Mouse (Mus musculus): Measurements from ENCODE around the gene Metap2. TPM values are rescaled to one million over a fixed set of nuclear protein-coding genes. Genes with fewer than 3 reads are reported as not detected.

Metap2 gene
- polyA plus RNA-seq, 1 experiment from 2014 or later, result 179 TPM

GRCm38 (mm10) chr10:93888935-93889578 is 7.8 kb downstream of the Metap2 start:
- WGBS, result under 1% methylated on average over 38 of the region's 38 CpGs
- H3K4me2 ChIP-seq, result peak overlapping the region; percentile 77
- peak; percentile 43 for ATAC-seq (ENCODE audit: insufficient read depth, low FRiP score, low read depth)
- peak overlapping the region; percentile 77 for H3K9ac ChIP-seq
- H3K4me3 ChIP-seq (replicated peaks), result peak overlapping the region; percentile 83
- peaks cover 12% of the 10 kb centered on the region for H3K36me3 ChIP-seq
- no peaks in the 10 kb centered on the region for H3K27me3 ChIP-seq (replicated peaks)
- H3K9me3 ChIP-seq, result no peaks in the 10 kb centered on the region
- H3K4me1 ChIP-seq, result peaks cover 5% of the 10 kb centered on the region
- peak overlapping the region; percentile 79 for H3K27ac ChIP-seq

GRCm38 (mm10) chr10:93888590-93888934 is 8.3 kb downstream of the Metap2 start:
- no peaks in the 10 kb centered on the region for H3K9me3 ChIP-seq
- peak overlapping the region; percentile 83 for H3K4me3 ChIP-seq (replicated peaks)
- H3K4me1 ChIP-seq, result peaks cover 5% of the 10 kb centered on the region
- ATAC-seq (ENCODE audit: insufficient read depth, low FRiP score, low read depth), result no peak
- H3K36me3 ChIP-seq, result peaks cover 12% of the 10 kb centered on the region
- H3K27ac ChIP-seq, result peak overlapping the region; percentile 79; the same call in 1 of the 2 replicates
- H3K27me3 ChIP-seq (replicated peaks), result no peaks in the 10 kb centered on the region
- peak overlapping the region; percentile 77 for H3K4me2 ChIP-seq
- WGBS, result 15% methylated on average over 10 of the region's 10 CpGs
- H3K9ac ChIP-seq, result peak overlapping the region; percentile 77

DNA sequence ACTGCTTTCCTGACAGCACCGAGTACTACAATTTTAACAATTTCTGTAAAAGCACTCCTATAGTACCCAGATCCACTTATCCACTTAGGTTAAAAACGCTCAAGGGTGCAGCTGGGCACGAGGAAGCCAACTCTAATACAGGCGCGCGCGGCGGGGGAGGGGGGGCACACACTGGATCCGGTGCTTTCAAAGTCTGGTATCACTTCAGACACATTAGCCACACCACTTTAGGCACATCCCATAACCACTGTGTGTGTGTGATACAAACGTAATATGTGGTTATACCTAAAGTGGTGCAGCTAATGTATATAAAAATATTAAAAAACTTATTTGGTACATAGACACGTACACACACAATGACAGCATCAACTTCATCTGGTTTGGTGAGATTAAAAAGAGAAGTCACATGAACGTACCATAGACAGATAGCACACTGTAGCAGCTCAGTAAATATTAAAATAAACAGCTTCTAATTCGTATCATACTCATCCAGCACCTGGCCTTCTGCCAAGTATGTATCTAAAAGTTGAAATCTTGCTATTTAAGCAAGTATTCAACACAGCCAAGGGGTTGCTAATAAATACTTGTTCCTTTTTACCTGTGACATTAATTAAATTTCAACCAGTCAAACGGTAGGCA is 10.9 kb downstream of the Metap2 start:
- no peak overlapping the region for H3K4me2 ChIP-seq
- no peak overlapping the region for H3K4me3 ChIP-seq (replicated peaks)
- no peaks in the 10 kb centered on the region for H3K9me3 ChIP-seq
- WGBS, result 85% methylated on average over 14 of the region's 14 CpGs
- H3K27ac ChIP-seq, result no peak overlapping the region
- H3K9ac ChIP-seq, result no peak overlapping the region
- peaks cover 20% of the 10 kb centered on the region for H3K36me3 ChIP-seq
- no peak for ATAC-seq (ENCODE audit: insufficient read depth, low FRiP score, low read depth)
- H3K4me1 ChIP-seq, result peaks cover 5% of the 10 kb centered on the region
- no peaks in the 10 kb centered on the region for H3K27me3 ChIP-seq (replicated peaks)

DNA sequence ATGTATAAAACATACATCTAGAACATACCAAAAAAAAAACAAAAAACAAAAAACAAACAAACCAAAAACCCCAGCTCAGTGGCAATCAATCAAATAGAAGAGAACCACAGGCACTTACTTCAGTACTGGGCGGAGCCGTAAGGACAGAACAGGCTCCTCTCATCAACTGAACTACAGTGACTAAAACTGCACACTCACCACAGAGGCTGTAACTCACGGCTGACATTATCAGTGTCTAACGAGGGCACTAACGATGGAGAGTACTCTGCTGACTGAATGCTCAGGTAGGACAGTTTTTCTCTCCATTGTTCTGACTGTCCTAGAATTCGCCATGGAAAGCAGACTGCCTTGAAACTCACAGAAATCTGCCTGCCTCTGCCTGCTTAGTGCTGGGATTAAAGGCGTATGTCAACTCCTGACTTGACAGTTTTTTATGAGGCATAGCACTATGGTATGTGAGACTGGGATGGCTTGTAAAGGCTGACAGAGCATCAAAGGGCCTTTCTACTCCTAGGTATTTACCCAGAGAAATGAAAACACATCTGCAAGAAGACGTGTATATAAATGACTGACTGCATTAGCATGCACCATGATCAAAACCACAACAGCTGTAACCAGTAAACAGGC is 14.0 kb downstream of the Metap2 start:
- Histone ChIP-seq H3K9ac (no peak overlapping the region), H3K27ac (no peak overlapping the region), H3K36me3 (peaks cover 26% of the 10 kb centered on the region), H3K4me2 (no peak overlapping the region), H3K4me1 (no peaks in the 10 kb centered on the region), H3K27me3 (replicated peaks) (no peaks in the 10 kb centered on the region), H3K4me3 (replicated peaks) (no peak overlapping the region), H3K9me3 (no peaks in the 10 kb centered on the region)
- 83% methylated on average over 8 of the region's 8 CpGs for WGBS
- peak; percentile 78; the same call in 1 of the 2 replicates for ATAC-seq (ENCODE audit: insufficient read depth, low FRiP score, low read depth)

DNA sequence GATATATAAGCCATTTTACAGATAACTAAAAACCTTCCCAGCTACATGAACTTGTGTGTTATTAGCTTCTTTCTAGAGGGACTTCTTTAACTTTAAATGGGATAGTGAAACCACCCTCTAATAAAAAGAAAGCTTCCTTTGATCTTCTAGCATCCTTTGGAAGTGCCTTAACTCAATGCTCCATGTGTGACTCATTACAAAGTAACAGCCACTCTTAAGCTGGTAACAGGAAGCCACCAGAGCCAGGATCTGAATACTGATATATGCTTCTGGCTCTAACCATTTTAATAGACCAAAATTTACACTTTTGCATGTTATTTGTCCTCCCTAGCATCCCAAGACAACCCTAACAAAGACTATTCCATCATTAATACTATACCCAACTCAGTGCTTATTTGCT is 15.0 kb downstream of the Metap2 start:
- peaks cover 27% of the 10 kb centered on the region for H3K36me3 ChIP-seq

DNA sequence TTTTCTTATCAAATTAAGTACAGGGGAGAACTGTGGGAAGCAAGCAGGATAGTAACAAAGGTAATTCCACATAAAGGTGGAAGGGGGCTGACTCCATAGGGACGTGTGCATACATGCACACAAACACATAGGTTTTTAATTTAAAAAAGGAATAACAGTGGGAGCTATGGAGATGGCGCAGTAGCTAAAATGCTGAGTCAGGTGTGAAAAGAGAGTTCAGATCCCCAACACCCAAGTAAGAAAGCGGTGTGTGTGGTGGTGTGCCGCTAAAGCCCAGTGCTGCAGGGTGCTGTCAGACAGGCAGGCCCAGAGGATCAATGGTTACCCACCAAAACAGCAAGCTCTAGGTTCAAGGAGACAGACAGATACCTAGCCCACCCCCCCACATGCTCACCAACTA is 18.2 kb downstream of the Metap2 start:
- ATAC-seq (ENCODE audit: insufficient read depth, low FRiP score, low read depth), result no peak
- H3K27me3 ChIP-seq (replicated peaks), result no peaks in the 10 kb centered on the region
- no peak overlapping the region for H3K4me3 ChIP-seq (replicated peaks)
- H3K4me1 ChIP-seq, result no peaks in the 10 kb centered on the region
- no peak overlapping the region for H3K9ac ChIP-seq
- no peak overlapping the region for H3K27ac ChIP-seq
- no peaks in the 10 kb centered on the region for H3K9me3 ChIP-seq
- WGBS, result 95% methylated on average over 4 of the region's 4 CpGs
- H3K36me3 ChIP-seq, result peaks cover 18% of the 10 kb centered on the region
- no peak overlapping the region for H3K4me2 ChIP-seq

More for the DNA sequence above, 15.0 kb downstream of the Metap2 start:
- ATAC-seq (ENCODE audit: insufficient read depth, low FRiP score, low read depth), result no peak
- Histone ChIP-seq H3K27ac (no peak overlapping the region), H3K4me1 (no peaks in the 10 kb centered on the region), H3K4me3 (replicated peaks) (no peak overlapping the region), H3K4me2 (no peak overlapping the region), H3K9me3 (no peaks in the 10 kb centered on the region), H3K9ac (no peak overlapping the region), H3K27me3 (replicated peaks) (no peaks in the 10 kb centered on the region)

DNA sequence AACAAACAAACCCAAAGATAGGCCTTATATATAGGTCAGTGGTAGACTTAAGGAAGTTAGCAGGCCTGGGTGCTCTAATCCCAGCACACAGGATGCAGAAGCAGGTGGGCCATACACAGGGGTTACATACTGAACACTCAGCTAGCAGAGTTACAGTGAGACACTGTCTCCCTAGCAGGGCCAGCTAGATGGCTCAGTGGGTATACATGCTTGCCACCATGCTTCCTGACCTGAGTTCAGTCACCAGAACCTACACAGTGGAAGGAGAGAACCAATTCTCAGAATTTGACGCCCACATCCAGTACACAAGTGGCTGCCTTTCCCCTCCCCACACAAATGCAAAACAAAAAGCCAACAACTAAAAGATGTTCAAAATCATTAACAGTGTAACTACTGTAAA is 20.1 kb downstream of the Metap2 start:
- H3K36me3 ChIP-seq, result peaks cover 10% of the 10 kb centered on the region
- 85% methylated on average over 1 of the region's 1 CpGs for WGBS
- ATAC-seq (ENCODE audit: insufficient read depth, low FRiP score, low read depth), result no peak

DNA sequence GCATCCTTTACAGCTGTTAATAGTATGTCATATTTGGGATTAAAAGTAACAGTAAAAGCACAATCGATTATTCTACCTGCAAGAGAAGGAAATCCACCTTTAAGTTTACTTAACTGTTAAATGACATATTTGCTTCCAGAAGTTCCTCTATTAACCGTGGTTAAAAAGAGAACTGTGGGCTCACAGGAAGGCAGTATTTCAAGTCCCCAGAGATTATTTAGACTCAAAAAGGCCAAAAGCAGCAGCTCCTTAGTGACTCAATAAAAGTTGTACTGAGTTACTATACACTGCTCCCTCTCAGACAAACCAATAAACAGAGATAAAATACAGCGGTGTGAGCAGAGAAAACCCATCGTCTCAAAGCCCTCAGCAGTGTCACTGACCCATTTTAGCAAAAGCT is 28.0 kb downstream of the Metap2 start:
- WGBS, result 84% methylated on average over 4 of the region's 4 CpGs

More for the DNA sequence above, 20.1 kb downstream of the Metap2 start:
- Histone ChIP-seq H3K27me3 (replicated peaks) (no peaks in the 10 kb centered on the region), H3K9me3 (no peaks in the 10 kb centered on the region), H3K4me3 (replicated peaks) (no peak overlapping the region), H3K9ac (no peak overlapping the region), H3K4me2 (no peak overlapping the region), H3K4me1 (no peaks in the 10 kb centered on the region), H3K27ac (no peak overlapping the region)

GRCm38 (mm10) chr10:93868401-93868800 is 28.5 kb downstream of the Metap2 start:
- H3K27me3 ChIP-seq (replicated peaks), result no peaks in the 10 kb centered on the region
- no peak overlapping the region for H3K4me2 ChIP-seq
- H3K9me3 ChIP-seq, result no peaks in the 10 kb centered on the region
- no peak overlapping the region for H3K27ac ChIP-seq
- no peak for ATAC-seq (ENCODE audit: insufficient read depth, low FRiP score, low read depth)
- 93% methylated on average over 7 of the region's 7 CpGs for WGBS
- no peak overlapping the region for H3K9ac ChIP-seq
- no peak overlapping the region for H3K4me3 ChIP-seq (replicated peaks)
- no peaks in the 10 kb centered on the region for H3K4me1 ChIP-seq
- peaks cover 42% of the 10 kb centered on the region for H3K36me3 ChIP-seq

More for the DNA sequence above, 28.0 kb downstream of the Metap2 start:
- H3K27me3 ChIP-seq (replicated peaks), result no peaks in the 10 kb centered on the region
- no peaks in the 10 kb centered on the region for H3K9me3 ChIP-seq
- H3K27ac ChIP-seq, result no peak overlapping the region
- H3K4me2 ChIP-seq, result no peak overlapping the region
- H3K4me1 ChIP-seq, result no peaks in the 10 kb centered on the region
- H3K9ac ChIP-seq, result no peak overlapping the region
- H3K4me3 ChIP-seq (replicated peaks), result no peak overlapping the region
- peaks cover 41% of the 10 kb centered on the region for H3K36me3 ChIP-seq
- ATAC-seq (ENCODE audit: insufficient read depth, low FRiP score, low read depth), result no peak

DNA sequence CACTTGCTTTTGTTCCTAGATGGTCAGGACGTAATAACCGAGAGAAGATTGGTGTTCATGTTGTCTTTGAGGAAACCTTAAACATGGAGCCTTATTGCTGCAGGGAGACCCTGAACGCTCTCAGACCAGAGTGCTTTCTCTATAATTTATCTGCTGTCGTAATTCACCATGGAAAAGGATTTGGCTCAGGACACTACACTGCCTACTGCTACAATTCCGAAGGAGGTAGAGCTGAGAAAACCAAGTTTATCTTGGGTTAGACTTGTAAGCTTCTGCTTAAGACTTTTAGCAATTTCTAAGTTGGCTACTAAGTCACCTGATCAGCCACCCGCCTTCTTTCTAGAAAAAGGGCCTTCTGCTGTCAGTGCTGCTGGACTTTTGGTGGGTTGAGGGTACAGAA is 40.8 kb downstream of the Metap2 start:
- no peak overlapping the region for H3K4me2 ChIP-seq
- H3K9me3 ChIP-seq, result no peaks in the 10 kb centered on the region
- H3K9ac ChIP-seq, result no peak overlapping the region
- H3K4me3 ChIP-seq (replicated peaks), result no peak overlapping the region
- no peak for ATAC-seq (ENCODE audit: insufficient read depth, low FRiP score, low read depth)
- H3K27ac ChIP-seq, result no peak overlapping the region
- 87% methylated on average over 6 of the region's 6 CpGs for WGBS
- no peaks in the 10 kb centered on the region for H3K27me3 ChIP-seq (replicated peaks)
- H3K4me1 ChIP-seq, result no peaks in the 10 kb centered on the region
- no peaks in the 10 kb centered on the region; the same call in 1 of the 2 replicates for H3K36me3 ChIP-seq

DNA sequence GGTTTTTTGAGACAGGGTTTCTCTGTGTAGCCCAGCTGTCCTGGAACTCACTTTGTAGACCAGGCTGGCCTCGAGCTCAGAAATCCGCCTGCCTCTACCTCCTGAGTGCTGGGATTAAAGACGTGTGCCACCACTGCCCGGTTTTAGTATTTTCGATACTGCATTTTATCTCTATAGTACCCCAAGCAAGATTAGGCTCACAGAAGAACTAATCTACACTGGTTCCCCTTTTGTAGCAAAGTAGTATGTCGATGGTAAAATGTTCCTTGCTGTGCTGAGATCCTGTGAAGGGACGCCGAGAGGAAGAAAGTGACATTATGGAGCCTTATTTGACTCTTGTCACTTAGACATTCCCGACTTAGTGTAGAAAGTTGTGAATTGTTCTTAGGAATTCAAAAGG is 41.8 kb downstream of the Metap2 start:
- 87% methylated on average over 9 of the region's 9 CpGs for WGBS
- no peaks in the 10 kb centered on the region for H3K4me1 ChIP-seq
- no peak for ATAC-seq (ENCODE audit: insufficient read depth, low FRiP score, low read depth)

GRCm38 (mm10) chr10:93846706-93847105 is 50.2 kb downstream of the Metap2 start:
- WGBS, result 95% methylated on average over 13 of the region's 13 CpGs

More for the DNA sequence above, 41.8 kb downstream of the Metap2 start:
- Histone ChIP-seq H3K9me3 (no peaks in the 10 kb centered on the region), H3K27ac (no peak overlapping the region), H3K9ac (no peak overlapping the region), H3K36me3 (no peaks in the 10 kb centered on the region; the same call in 1 of the 2 replicates), H3K4me2 (no peak overlapping the region), H3K4me3 (replicated peaks) (no peak overlapping the region), H3K27me3 (replicated peaks) (no peaks in the 10 kb centered on the region)

More at GRCm38 (mm10) chr10:93846706-93847105, 50.2 kb downstream of the Metap2 start:
- H3K9me3 ChIP-seq, result no peaks in the 10 kb centered on the region
- no peaks in the 10 kb centered on the region for H3K4me1 ChIP-seq
- H3K9ac ChIP-seq, result no peak overlapping the region
- no peaks in the 10 kb centered on the region for H3K27me3 ChIP-seq (replicated peaks)
- H3K4me2 ChIP-seq, result no peak overlapping the region
- no peak for ATAC-seq (ENCODE audit: insufficient read depth, low FRiP score, low read depth)
- H3K36me3 ChIP-seq, result no peaks in the 10 kb centered on the region
- H3K4me3 ChIP-seq (replicated peaks), result no peak overlapping the region
- no peak overlapping the region for H3K27ac ChIP-seq

All from stomach, embryonic 15.5 days (tissue).